Mouse (Mus musculus) heart, embryonic 13.5 days (tissue): ENCODE measurements around the gene Gck. TPM values are rescaled to one million over a fixed set of nuclear protein-coding genes. Genes with fewer than 3 reads are reported as not detected.
A peak's percentile ranks its signal among the peaks of the same experiment; 100 is the strongest.
"Not testable (repeated sequence)": the region's sequence is repeated elsewhere in the genome, so short reads cannot be mapped to it uniquely, and the experiment has no call there.

ENCODE experiments used
- ATAC-seq: fragments of 200-750 bp; cut with Nextera tagmentation; 2 replicates; pipeline ENCODE4 v1.8.0; 2017; ENCODE audit warnings: moderate TSS enrichment; ENCODE audit not compliant: insufficient number of reproducible peaks, low FRiP score, low TSS enrichment; ENCODE audit errors: extremely low read depth
- H3K27ac ChIP-seq: fragments of 300-500 bp; sonication (generic); replicated peaks from 2 replicates; pipeline ENCODE4 v1.5.1; 2015; ENCODE audit warnings: moderate library complexity, mild to moderate bottlenecking, inconsistent platforms
- H3K27me3 ChIP-seq: fragments of 300-500 bp; sonication (generic); replicated peaks from 2 replicates; pipeline ENCODE4 v1.6.1; 2015; ENCODE audit warnings: mild to moderate bottlenecking, inconsistent platforms
- H3K36me3 ChIP-seq: fragments of 300-500 bp; sonication (generic); 2 replicates; pipeline ENCODE4 v1.6.1; 2015; ENCODE audit warnings: mild to moderate bottlenecking, inconsistent platforms
- H3K4me1 ChIP-seq: fragments of 300-500 bp; sonication (generic); 2 replicates; pipeline ENCODE4 v1.6.1; 2015; ENCODE audit warnings: inconsistent platforms
- H3K4me2 ChIP-seq: fragments of 300-500 bp; sonication (generic); 2 replicates; pipeline ENCODE4 v1.6.1; 2015; ENCODE audit warnings: inconsistent platforms, mild to moderate bottlenecking, moderate library complexity
- H3K4me3 ChIP-seq: fragments of 300-500 bp; sonication (generic); 2 replicates; pipeline ENCODE4 v1.5.1; 2015; ENCODE audit warnings: moderate library complexity, mild to moderate bottlenecking, inconsistent platforms
- H3K9ac ChIP-seq: fragments of 300-500 bp; sonication (generic); 2 replicates; pipeline ENCODE4 v1.6.1; 2015; ENCODE audit warnings: inconsistent platforms, mild to moderate bottlenecking, moderate library complexity
- H3K9me3 ChIP-seq: fragments of 300-500 bp; sonication (generic); 2 replicates; pipeline ENCODE4 v1.6.1; 2016; ENCODE audit warnings: inconsistent platforms
- WGBS: fragments of 180-500 bp; shearing (Covaris S2); methylation state at CpG from one replicate; pipeline ENCODE4 v1.1.7; 2015; ENCODE audit warnings: mixed read lengths; 5-methylcytosine and 5-hydroxymethylcytosine counted together
- polyA plus RNA-seq: library from polyadenylated mRNA; unstranded; fragments of >200 nt; fragmentation: Nextera tagmentation; extraction: Ambion mirVana; gene quantifications from 2 replicates; pipeline ENCODE4 v1.2.1, GENCODE M21; 2015

Gck gene
- polyA plus RNA-seq, 1 experiment from 2014 or later = 1.5 TPM

DNA sequence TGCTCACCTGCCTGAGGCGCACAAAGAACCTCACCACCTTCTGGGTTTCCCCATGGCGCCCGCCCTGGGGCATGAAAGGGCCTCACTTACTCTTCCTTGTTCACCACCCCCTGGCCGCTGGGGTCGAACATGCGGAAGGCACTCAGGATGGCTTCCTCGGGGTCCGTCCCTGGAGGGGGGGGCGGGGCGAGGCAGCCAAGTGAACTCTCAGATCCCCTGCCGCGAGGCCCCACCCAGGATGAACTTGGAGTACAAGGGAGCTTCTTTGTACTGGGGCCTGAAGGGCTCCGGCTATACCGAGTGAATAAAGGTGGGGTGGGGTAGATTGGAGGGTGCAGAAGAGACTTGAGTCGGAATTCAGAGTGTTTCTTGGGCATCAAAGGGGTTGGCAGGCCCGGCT is 52.7 kb downstream of the Gck start:
- Histone ChIP-seq H3K4me2 (peak overlapping the region; percentile 71), H3K9ac (peak overlapping the region; percentile 90), H3K9me3 (no peaks in the 10 kb centered on the region), H3K4me1 (peaks cover 92% of the 10 kb centered on the region), H3K27ac (peak overlapping the region; percentile 97), H3K36me3 (peaks cover 6% of the 10 kb centered on the region; the same call in 1 of the 2 replicates), H3K27me3 (peaks cover 19% of the 10 kb centered on the region), H3K4me3 (peak overlapping the region; percentile 57)
- ATAC-seq = 0 out of 2 replicates have a peak, but pooled peaks have one; percentile 15
- 8% methylated on average over 16 of the region's 16 CpGs for WGBS

DNA sequence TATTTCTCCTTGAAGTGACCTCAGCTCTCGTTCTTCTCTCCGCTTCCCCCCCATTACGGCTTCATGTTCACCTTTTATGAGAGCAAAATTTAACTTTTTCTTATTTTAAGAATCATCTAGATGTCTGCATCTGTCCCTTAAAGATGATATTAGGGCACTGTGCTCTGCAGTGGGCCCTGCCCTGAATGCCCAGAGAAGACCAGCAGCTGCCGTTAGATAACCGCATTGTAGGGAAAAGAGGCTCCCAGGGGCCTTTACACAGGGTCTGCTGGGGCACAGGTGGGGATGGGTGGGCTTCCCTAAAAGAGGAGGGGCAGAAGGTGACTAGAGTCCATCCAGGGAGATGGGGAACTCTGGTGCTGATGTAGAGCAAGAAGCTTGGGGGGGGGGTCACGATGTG is 56.1 kb downstream of the Gck start:
- peaks cover 97% of the 10 kb centered on the region for H3K4me1 ChIP-seq
- H3K36me3 ChIP-seq = peaks cover 6% of the 10 kb centered on the region; the same call in 1 of the 2 replicates
- peak overlapping the region; percentile 57; the same call in 1 of the 2 replicates for H3K9ac ChIP-seq
- H3K9me3 ChIP-seq = no peaks in the 10 kb centered on the region
- H3K4me2 ChIP-seq = no peak overlapping the region
- no peak overlapping the region for H3K4me3 ChIP-seq
- WGBS = 39% methylated on average over 6 of the region's 6 CpGs
- ATAC-seq = no peak
- peak overlapping the region; percentile 97 for H3K27ac ChIP-seq
- H3K27me3 ChIP-seq = 0 out of 2 replicates have a peak, but pooled peaks cover 3% of the 10 kb centered on the region

DNA sequence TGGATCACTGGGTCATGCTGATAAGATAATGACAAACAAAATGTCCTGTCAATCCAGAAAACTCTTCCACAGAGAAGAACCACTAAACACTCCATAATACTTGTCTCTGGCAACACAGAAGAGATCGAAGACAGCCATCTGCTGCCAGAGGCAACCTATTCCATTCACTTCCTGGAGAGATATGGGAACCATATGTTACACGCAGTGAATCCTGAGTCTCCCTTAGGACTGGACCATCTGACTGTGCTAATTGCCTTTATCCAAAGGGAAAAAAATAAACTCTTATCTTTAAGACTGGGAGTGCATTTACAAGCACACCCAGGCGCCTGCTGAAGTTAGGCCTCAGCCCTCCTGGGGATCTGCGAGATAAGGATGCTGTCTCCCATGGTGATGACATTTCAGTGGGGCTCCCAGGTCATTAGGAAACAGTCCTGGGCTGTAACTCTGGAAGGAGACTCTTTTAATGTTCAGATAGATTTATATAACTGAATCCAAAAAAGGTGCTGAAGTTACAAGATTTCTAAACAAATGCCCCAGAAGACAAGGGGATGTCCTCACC is 57.0 kb downstream of the Gck start:
- Histone ChIP-seq H3K27me3 (0 out of 2 replicates have a peak, but pooled peaks cover 3% of the 10 kb centered on the region), H3K9ac (0 out of 2 replicates have a peak overlapping the region, but pooled peaks have one; percentile 57), H3K27ac (peak overlapping the region; percentile 97), H3K4me3 (no peak overlapping the region), H3K36me3 (peaks cover 6% of the 10 kb centered on the region; the same call in 1 of the 2 replicates), H3K4me1 (peaks cover 97% of the 10 kb centered on the region), H3K9me3 (no peaks in the 10 kb centered on the region), H3K4me2 (peak overlapping the region; percentile 22; the same call in 1 of the 2 replicates)
- 7% methylated on average over 4 of the region's 4 CpGs for WGBS
- no peak; the same call in 1 of the 2 replicates for ATAC-seq

DNA sequence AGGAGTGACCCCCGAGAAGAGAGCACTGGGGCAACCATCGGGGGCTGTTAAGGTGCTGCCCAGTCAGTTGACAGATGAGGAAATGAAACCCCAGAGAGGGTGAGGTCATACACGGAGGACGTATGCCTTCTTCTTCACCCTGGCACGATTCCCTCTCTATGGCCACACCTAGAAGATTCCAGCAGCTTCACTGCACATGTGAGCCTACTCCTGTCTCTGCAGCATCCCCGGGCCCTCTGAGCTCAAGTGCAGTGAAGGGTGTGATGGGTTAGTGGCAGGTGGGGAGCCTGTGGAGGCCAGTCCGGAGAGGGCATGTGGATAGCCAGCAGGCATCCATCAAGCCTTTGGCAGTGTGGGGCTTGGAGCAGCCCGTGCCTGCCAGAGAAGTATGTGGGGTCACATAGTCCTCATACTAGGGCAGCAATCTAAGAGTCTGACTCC is 57.7 kb downstream of the Gck start:
- no peaks in the 10 kb centered on the region for H3K9me3 ChIP-seq
- ATAC-seq = peak; percentile 32; the same call in 1 of the 2 replicates
- H3K27ac ChIP-seq = peak overlapping the region; percentile 97
- 0 out of 2 replicates have a peak overlapping the region, but pooled peaks have one; percentile 25 for H3K9ac ChIP-seq
- no peak overlapping the region for H3K4me3 ChIP-seq
- 0 out of 2 replicates have a peak, but pooled peaks cover 3% of the 10 kb centered on the region for H3K27me3 ChIP-seq
- H3K4me2 ChIP-seq = peak overlapping the region; percentile 22
- H3K36me3 ChIP-seq = peaks cover 6% of the 10 kb centered on the region; the same call in 1 of the 2 replicates
- peaks cover 97% of the 10 kb centered on the region for H3K4me1 ChIP-seq
- WGBS = 10% methylated on average over 8 of the region's 8 CpGs

DNA sequence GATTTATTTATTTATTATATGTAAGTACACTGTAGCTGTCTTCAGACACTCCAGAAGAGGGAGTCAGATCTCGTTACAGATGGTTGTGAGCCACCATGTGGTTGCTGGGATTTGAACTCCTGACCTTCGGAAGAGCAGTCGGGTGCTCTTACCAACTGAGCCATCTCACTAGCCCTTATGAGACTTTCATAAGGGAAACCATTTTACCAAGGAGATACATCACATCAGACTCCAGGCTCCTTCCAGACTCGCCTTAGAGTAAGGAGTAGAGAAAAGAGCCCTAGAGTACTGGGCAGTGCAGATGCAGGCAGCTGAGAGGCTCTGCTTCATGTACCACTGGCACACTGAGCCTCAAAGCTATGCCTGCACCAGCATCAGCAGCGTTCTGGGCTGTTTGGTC is 61.3 kb downstream of the Gck start:
- Histone ChIP-seq H3K4me1 (peaks cover 73% of the 10 kb centered on the region), H3K9ac (peak overlapping the region; percentile 37; the same call in 1 of the 2 replicates)
- WGBS = 49% methylated on average over 5 of the region's 5 CpGs

DNA sequence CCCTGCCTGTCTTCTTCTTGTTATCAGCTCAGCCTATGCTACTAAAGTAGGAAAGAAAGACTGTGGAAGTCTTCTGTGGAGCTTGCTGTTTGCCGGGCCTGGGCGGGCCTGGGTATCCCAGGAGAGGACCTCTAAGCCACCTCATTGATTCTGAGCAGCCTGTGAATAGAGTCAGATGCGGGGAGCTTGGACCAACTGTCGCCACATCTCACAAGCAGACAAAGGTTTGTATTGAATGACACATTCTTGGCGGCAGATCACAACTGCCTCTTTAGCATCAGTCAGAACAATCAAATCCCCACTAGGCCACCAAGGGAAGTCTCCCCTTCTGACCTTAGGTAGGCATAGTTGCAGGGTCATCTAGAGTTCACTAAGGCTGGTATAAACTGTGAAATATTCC is 62.6 kb downstream of the Gck start:
- Histone ChIP-seq H3K9ac (0 out of 2 replicates have a peak overlapping the region, but pooled peaks have one; percentile 55), H3K4me3 (no peak overlapping the region), H3K27ac (peak overlapping the region; percentile 88), H3K4me1 (peaks cover 68% of the 10 kb centered on the region), H3K9me3 (no peaks in the 10 kb centered on the region), H3K4me2 (no peak overlapping the region), H3K27me3 (no peaks in the 10 kb centered on the region), H3K36me3 (no peaks in the 10 kb centered on the region)
- ATAC-seq = no peak
- WGBS = 32% methylated on average over 5 of the region's 5 CpGs

More for the DNA sequence above, 61.3 kb downstream of the Gck start:
- H3K9me3 ChIP-seq, H3K27me3 ChIP-seq, ATAC-seq, H3K4me2 ChIP-seq, H3K36me3 ChIP-seq, H3K4me3 ChIP-seq: not testable (repeated sequence)
- peak overlapping the region; percentile 88 for H3K27ac ChIP-seq

DNA sequence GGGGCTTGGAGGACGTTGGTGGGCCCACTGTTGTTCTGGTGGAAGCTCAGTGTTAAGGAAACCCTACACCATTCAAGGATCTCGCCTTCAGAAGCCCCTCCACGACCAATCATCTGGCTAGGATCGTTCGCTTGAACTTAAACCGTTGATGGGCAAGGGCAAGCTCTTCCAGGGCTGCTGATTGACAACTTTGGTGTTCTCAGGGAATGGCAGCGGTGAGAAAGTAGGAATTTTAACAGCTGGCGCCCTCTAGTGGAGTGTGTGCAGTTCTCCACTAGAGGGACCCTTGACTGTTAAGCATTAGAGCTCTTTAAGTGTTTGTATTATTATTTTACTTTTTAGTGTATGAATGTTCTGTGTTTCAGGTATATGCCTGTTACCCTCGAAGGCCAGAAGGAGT is 63.7 kb downstream of the Gck start:
- Histone ChIP-seq H3K27ac (peak overlapping the region; percentile 88), H3K4me1 (peaks cover 57% of the 10 kb centered on the region), H3K4me3 (no peak overlapping the region), H3K36me3 (no peaks in the 10 kb centered on the region), H3K9ac (no peak overlapping the region; the same call in 1 of the 2 replicates), H3K27me3 (no peaks in the 10 kb centered on the region), H3K9me3 (no peaks in the 10 kb centered on the region), H3K4me2 (no peak overlapping the region)
- ATAC-seq = no peak
- 11% methylated on average over 9 of the region's 9 CpGs for WGBS

DNA sequence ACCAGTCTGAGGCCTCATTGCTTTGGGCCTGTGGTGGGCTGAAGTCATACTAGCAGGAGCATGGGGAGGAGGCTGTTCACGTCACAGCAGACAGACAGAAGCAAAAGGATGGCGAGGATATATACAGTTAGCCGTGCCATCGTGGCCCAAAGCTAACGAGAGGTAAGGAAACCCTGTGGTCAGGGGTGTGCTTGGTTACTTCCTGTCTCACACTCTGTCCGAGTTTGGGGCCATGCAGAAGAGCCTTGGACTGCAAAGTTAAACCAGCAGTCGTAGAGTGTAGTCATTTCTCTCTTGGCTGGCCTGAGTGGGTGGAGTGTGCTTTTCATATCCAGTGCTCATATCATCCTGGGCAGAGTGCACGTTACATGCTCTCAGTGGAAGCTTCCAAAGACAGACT is 67.4 kb downstream of the Gck start:
- ATAC-seq = no peak
- Histone ChIP-seq H3K27me3 (no peaks in the 10 kb centered on the region), H3K9me3 (0 out of 2 replicates have a peak, but pooled peaks cover 3% of the 10 kb centered on the region), H3K9ac (no peak overlapping the region), H3K36me3 (no peaks in the 10 kb centered on the region), H3K4me3 (no peak overlapping the region), H3K4me1 (peaks cover 32% of the 10 kb centered on the region), H3K27ac (no peak overlapping the region), H3K4me2 (no peak overlapping the region)
- 57% methylated on average over 8 of the region's 8 CpGs for WGBS

DNA sequence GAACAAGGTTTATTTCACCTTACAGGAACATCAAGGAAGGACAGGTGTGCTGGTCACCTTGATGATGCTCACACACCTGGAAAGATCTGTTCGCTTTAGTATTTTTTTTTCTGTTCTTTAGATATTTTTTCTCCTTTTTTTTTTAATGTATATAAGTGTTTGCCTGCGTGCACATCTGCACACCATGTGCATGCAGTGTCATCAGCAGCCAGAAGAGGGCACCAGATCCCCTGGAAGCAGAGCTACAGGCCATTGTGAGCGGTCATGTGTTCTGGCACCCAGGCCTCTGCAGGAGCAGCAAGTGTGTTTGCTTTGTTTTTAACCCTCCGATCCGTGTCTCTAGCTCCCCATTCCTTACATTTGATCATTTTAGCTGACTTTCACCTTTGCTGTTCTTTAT is 70.0 kb downstream of the Gck start:
- WGBS = 55% methylated on average over 5 of the region's 5 CpGs
- no peak for ATAC-seq
- Histone ChIP-seq H3K9ac (no peak overlapping the region), H3K27ac (no peak overlapping the region), H3K4me3 (no peak overlapping the region), H3K27me3 (no peaks in the 10 kb centered on the region), H3K9me3 (0 out of 2 replicates have a peak, but pooled peaks cover 3% of the 10 kb centered on the region), H3K36me3 (peaks cover 19% of the 10 kb centered on the region), H3K4me2 (no peak overlapping the region), H3K4me1 (peaks cover 36% of the 10 kb centered on the region)

DNA sequence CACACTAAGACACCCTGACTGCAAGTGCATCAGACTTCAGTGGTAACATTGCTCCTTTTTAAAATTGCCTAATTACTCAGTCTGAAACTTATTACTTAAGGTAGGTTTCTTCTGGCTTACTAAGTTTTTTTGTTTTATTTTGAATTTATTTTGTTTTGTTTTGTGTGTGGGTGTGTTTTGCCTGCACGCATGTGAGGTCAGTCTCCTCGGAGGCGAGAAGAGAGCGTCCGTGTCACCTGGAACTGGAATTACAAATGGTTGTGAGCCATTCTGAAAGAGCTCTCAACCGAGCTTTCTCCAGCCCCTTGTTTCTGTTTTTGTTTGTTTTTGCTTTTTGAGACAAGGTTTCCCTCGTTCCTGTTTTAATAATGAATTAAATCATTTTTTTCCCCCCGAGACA is 71.2 kb downstream of the Gck start:
- Histone ChIP-seq H3K27me3 (no peaks in the 10 kb centered on the region), H3K27ac (peak overlapping the region; percentile 90), H3K4me1 (peaks cover 36% of the 10 kb centered on the region), H3K9ac (peak overlapping the region; percentile 80), H3K36me3 (peaks cover 31% of the 10 kb centered on the region), H3K4me3 (peak overlapping the region; percentile 73), H3K4me2 (peak overlapping the region; percentile 87), H3K9me3 (0 out of 2 replicates have a peak, but pooled peaks cover 3% of the 10 kb centered on the region)
- WGBS = 38% methylated on average over 8 of the region's 8 CpGs
- no peak for ATAC-seq

DNA sequence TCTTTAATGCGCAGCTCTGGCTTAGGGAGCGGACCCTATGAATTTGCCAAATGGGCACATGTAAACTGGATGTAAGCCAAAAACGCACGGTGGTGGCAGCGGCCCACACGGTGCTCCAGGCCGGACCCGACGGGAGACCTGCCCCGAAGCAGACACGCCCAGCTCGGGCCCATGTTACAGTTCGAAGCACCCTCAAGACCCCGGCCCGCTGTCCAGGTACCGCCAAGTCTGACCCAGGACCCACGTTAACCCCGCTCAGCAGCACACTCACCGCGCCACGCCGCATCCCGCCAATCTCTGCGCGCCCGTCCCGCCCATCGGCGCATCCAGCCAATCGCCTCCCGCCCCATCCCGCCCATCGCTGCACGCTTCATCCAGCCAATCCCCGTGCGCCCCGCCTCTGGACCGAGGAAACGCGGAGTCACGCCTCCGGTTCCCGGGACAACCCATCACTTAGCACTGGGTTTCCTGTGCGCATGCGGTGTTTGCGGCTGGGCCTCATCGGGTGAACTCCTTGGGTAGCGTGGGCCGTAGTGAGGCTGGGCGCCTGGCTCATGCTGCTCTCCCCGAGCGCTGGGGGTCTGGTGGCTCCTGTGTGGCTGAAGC is 71.9 kb downstream of the Gck start, which contains the start of gene Pold2:
Gene Pold2, minus strand, starts transcription at position 372 of the 606 bp plus-strand sequence.
- H3K27ac ChIP-seq = peak within 1 kb of the TSS; percentile 90
- H3K9ac ChIP-seq = peak within 1 kb of the TSS; percentile 86
- H3K4me2 ChIP-seq = peak within 1 kb of the TSS; percentile 87
- peaks cover 37% of the 10 kb centered on the region for H3K36me3 ChIP-seq
- H3K9me3 ChIP-seq = 0 out of 2 replicates have a peak, but pooled peaks cover 3% of the 10 kb centered on the region
- H3K4me3 ChIP-seq = peak within 1 kb of the TSS; percentile 73
- under 1% methylated on average over 52 of the region's 52 CpGs for WGBS
- ATAC-seq = peak; percentile 97
- peaks cover 35% of the 10 kb centered on the region for H3K4me1 ChIP-seq
- no peaks in the 10 kb centered on the region for H3K27me3 ChIP-seq
